Mouse (Mus musculus): ENCODE measurements around the gene Copg2. TPM values are rescaled to one million over a fixed set of nuclear protein-coding genes. Genes with fewer than 3 reads are reported as not detected.

Copg2 gene
- polyA plus RNA-seq, 2 experiments: 29.8 to 33.8 TPM

DNA sequence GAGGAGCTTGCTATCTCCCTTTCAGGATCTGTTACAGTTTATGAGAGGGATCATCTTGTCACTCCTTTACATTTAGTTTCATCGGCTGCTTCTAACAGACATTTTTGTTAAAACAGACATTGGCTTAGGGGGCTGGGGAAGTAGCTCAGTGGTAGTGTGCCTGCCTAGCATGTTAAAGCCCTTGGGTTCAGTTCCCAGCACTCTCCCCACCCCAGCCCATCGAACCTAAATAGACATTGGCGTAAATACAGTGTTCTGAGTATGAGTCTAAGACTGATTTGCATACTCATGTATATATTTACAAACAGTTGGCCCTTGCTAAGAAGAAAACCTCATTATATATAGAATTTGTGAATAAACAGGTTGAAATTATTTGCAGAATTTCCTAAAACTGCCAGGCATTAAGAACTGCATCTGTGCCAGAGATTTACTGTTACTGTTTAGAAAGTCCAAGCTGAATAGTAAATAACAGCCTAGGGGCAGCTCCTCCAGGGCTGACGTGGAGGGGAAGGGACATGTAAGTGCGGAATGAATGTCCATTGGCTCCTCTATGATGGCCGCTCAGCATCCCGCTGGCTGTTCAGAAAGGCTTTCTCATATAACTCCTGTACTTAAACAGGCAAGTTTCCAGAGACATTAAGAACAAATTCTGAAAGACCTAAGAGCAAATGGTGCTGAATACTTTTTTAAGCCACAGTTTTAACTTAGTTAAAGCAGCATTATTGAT is 148.8 kb downstream of the Copg2 start:
- ATAC-seq (ENCODE audit: low FRiP score, low read depth) (no peak), DNase-seq (ENCODE audit: low spot score) (no peak)
- H3K27ac ChIP-seq (replicated peaks; ENCODE audit: low read depth, low read length): no peak overlapping the region

DNA sequence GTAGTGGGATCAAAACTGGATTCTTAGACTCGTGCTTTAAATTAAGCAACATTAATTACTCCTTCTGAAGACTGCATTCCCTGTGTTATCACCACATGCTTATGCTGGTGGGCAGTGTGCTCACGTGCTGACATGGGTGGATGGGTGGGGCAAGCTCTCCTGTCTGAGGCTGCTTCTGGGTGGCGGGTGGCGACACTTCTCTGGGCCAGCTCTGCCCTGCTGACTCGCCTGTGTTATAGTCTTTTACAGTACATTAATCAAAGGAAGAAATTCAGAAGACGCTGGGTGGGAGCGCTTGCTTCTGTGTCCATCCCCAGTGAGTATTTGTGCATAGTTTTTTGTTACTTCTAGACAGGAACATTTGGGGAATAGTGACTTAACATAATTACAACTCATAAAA is 151.0 kb downstream of the Copg2 start:
- H3K4me2 ChIP-seq (replicated peaks; ENCODE audit: low read depth, low read length, severe bottlenecking): no peak overlapping the region
- WGBS: 57% methylated on average over 7 of the region's 7 CpGs
- no peak overlapping the region for H3K27ac ChIP-seq (replicated peaks; ENCODE audit: low read depth, low read length)
- H3K36me3 ChIP-seq (ENCODE audit: control insufficient read depth, insufficient read depth, low read length): peaks cover 92% of the 10 kb centered on the region
- H3K9ac ChIP-seq (ENCODE audit: low read depth, low read length, severe bottlenecking): no peak overlapping the region
- DNase-seq (ENCODE audit: low spot score) (no peak), ATAC-seq (ENCODE audit: low FRiP score, low read depth) (no peak)
- H3K4me1 ChIP-seq (ENCODE audit: control insufficient read depth, insufficient read depth, low read length): no peaks in the 10 kb centered on the region
- no peak overlapping the region for H3K4me3 ChIP-seq (replicated peaks; ENCODE audit: low read length)
- TF ChIP-seq POLR2A (IDR thresholded peaks at IDR 0.05; ENCODE audit: borderline replicate concordance, extremely low read depth, insufficient read depth, insufficient read length): no peak
- no peaks in the 10 kb centered on the region for H3K27me3 ChIP-seq (ENCODE audit: control insufficient read depth, insufficient read depth, low read length)
- no peaks in the 10 kb centered on the region for H3K9me3 ChIP-seq (ENCODE audit: control insufficient read depth, low read length)

More for the DNA sequence above, 148.8 kb downstream of the Copg2 start:
- no peaks in the 10 kb centered on the region for H3K9me3 ChIP-seq (ENCODE audit: control insufficient read depth, low read length)
- H3K27me3 ChIP-seq (ENCODE audit: control insufficient read depth, insufficient read depth, low read length): no peaks in the 10 kb centered on the region
- 70% methylated on average over 7 of the region's 7 CpGs for WGBS
- H3K36me3 ChIP-seq (ENCODE audit: control insufficient read depth, insufficient read depth, low read length): peaks cover 72% of the 10 kb centered on the region
- TF ChIP-seq POLR2A (IDR thresholded peaks at IDR 0.05; ENCODE audit: borderline replicate concordance, extremely low read depth, insufficient read depth, insufficient read length): no peak
- H3K4me2 ChIP-seq (replicated peaks; ENCODE audit: low read depth, low read length, severe bottlenecking): no peak overlapping the region
- H3K4me1 ChIP-seq (ENCODE audit: control insufficient read depth, insufficient read depth, low read length): no peaks in the 10 kb centered on the region
- no peak overlapping the region for H3K4me3 ChIP-seq (replicated peaks; ENCODE audit: low read length)
- H3K9ac ChIP-seq (ENCODE audit: low read depth, low read length, severe bottlenecking): no peak overlapping the region

DNA sequence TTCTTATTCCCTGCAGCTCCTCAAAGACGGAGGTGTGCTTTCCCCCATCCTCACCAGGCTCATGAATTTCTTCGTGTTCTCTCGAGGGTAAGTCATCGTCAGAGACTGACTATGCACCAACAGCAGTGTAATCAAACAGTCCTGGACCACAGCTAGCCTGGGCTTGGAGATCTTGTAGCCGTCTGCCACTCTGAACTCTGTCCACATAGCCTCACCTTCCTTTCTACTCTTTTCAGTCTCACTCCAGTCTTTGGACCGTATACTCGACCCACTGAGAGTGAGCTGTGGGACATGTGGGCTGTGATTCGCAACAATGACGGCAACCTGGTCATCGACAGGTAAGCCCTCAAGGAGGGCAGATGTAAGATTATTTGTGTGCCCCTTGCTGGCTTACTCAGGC is 151.7 kb downstream of the Copg2 start:
- Histone ChIP-seq H3K4me2 (replicated peaks; ENCODE audit: low read depth, low read length, severe bottlenecking) (no peak overlapping the region), H3K4me1 (ENCODE audit: control insufficient read depth, insufficient read depth, low read length) (no peaks in the 10 kb centered on the region), H3K9me3 (ENCODE audit: control insufficient read depth, low read length) (peaks cover 3% of the 10 kb centered on the region; the same call in 1 of the 2 replicates), H3K27me3 (ENCODE audit: control insufficient read depth, insufficient read depth, low read length) (no peaks in the 10 kb centered on the region), H3K4me3 (replicated peaks; ENCODE audit: low read length) (no peak overlapping the region), H3K36me3 (ENCODE audit: control insufficient read depth, insufficient read depth, low read length) (peaks cover 89% of the 10 kb centered on the region), H3K9ac (ENCODE audit: low read depth, low read length, severe bottlenecking) (no peak overlapping the region), H3K27ac (replicated peaks; ENCODE audit: low read depth, low read length) (no peak overlapping the region)
- WGBS: 73% methylated on average over 10 of the region's 10 CpGs
- TF ChIP-seq POLR2A (IDR thresholded peaks at IDR 0.05; ENCODE audit: borderline replicate concordance, extremely low read depth, insufficient read depth, insufficient read length): no peak
- ATAC-seq (ENCODE audit: low FRiP score, low read depth) (no peak), DNase-seq (ENCODE audit: low spot score) (no peak)

DNA sequence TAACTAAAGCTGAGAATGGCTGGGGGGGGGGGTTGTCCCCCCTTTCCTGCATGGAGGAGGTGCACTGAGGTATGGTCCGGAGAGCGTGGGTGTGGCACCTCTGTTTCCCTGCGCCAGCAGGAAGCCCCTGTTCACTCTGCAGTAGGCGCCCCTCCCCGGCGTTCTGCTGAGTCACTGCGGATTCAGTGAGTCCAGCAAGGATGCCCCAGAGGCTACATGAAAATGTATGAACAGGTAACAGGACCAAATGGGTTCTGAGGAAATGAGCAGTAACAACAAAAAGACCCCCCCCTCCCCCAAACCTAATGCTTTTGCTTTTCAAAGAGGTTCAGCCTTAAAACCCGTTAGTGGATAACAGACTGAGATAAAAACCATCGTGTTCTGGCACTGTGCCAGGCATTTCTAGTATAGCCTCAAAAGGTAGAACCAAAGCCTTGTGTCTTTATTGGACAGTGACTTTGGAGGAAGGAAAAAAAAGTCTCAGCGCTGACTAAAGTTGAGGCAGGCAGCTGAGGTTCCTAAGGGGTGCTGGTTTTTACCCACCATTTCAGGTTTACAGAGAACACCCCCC is 157.3 kb downstream of the Copg2 start:
- H3K36me3 ChIP-seq (ENCODE audit: control insufficient read depth, insufficient read depth, low read length): peaks cover 37% of the 10 kb centered on the region
- H3K27me3 ChIP-seq (ENCODE audit: control insufficient read depth, insufficient read depth, low read length): no peaks in the 10 kb centered on the region
- H3K4me3 ChIP-seq (replicated peaks; ENCODE audit: low read length): peak overlapping the region; percentile 57
- TF ChIP-seq POLR2A (IDR thresholded peaks at IDR 0.05; ENCODE audit: borderline replicate concordance, extremely low read depth, insufficient read depth, insufficient read length): no peak
- DNase-seq (ENCODE audit: low spot score): no peak
- ATAC-seq (ENCODE audit: low FRiP score, low read depth): no peak
- 0 out of 2 replicates have a peak, but pooled peaks cover 10% of the 10 kb centered on the region for H3K4me1 ChIP-seq (ENCODE audit: control insufficient read depth, insufficient read depth, low read length)
- 50% methylated on average over 10 of the region's 10 CpGs for WGBS
- peaks cover 44% of the 10 kb centered on the region for H3K9me3 ChIP-seq (ENCODE audit: control insufficient read depth, low read length)
- H3K4me2 ChIP-seq (replicated peaks; ENCODE audit: low read depth, low read length, severe bottlenecking): peak overlapping the region; percentile 53
- H3K9ac ChIP-seq (ENCODE audit: low read depth, low read length, severe bottlenecking): peak overlapping the region; percentile 85
- 0 out of 2 replicates have a peak overlapping the region, but pooled peaks have one; percentile 79 for H3K27ac ChIP-seq (replicated peaks; ENCODE audit: low read depth, low read length)

DNA sequence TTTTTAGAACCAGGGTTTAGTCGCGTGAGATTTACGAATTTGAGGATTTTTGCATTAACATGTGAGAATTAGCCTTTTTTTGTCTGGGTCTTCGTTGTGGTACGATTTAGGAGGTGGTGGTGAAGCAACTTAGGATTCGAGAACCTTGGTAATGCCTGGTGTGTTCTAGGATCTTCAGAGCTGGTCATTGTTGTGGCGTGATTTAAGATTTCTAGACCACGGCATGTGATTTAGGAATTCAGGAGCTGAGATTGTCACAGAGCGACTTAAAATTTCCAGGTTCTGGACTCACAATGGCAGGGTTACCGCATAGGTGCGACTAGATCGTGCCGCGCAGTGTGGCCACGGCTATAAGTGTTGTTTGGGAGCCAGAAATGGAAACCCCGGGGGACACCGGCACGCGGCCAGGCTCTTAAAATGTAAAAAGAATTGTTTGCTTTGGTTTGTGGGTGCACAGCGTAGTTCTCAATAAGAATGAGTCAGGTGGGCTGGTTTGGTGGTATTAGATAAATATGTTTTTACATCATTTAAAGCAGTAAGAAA is 158.1 kb downstream of the Copg2 start:
- H3K4me2 ChIP-seq (replicated peaks; ENCODE audit: low read depth, low read length, severe bottlenecking): peak overlapping the region; percentile 53
- no peak for DNase-seq (ENCODE audit: low spot score)
- peaks cover 10% of the 10 kb centered on the region; the same call in 1 of the 2 replicates for H3K4me1 ChIP-seq (ENCODE audit: control insufficient read depth, insufficient read depth, low read length)
- H3K9ac ChIP-seq (ENCODE audit: low read depth, low read length, severe bottlenecking): peak overlapping the region; percentile 85
- H3K36me3 ChIP-seq (ENCODE audit: control insufficient read depth, insufficient read depth, low read length): peaks cover 30% of the 10 kb centered on the region
- WGBS: 48% methylated on average over 20 of the region's 20 CpGs
- H3K27ac ChIP-seq (replicated peaks; ENCODE audit: low read depth, low read length): peak overlapping the region; percentile 79
- no peak for ATAC-seq (ENCODE audit: low FRiP score, low read depth)
- no peaks in the 10 kb centered on the region for H3K27me3 ChIP-seq (ENCODE audit: control insufficient read depth, insufficient read depth, low read length)
- H3K9me3 ChIP-seq (ENCODE audit: control insufficient read depth, low read length): peaks cover 44% of the 10 kb centered on the region
- TF ChIP-seq POLR2A (IDR thresholded peaks at IDR 0.05; ENCODE audit: borderline replicate concordance, extremely low read depth, insufficient read depth, insufficient read length): peak; percentile 44; the same call in 1 of the 2 replicates
- peak overlapping the region; percentile 57 for H3K4me3 ChIP-seq (replicated peaks; ENCODE audit: low read length)

Data from limb, embryonic 14.5 days (tissue).